In the genomic region with DNA sequence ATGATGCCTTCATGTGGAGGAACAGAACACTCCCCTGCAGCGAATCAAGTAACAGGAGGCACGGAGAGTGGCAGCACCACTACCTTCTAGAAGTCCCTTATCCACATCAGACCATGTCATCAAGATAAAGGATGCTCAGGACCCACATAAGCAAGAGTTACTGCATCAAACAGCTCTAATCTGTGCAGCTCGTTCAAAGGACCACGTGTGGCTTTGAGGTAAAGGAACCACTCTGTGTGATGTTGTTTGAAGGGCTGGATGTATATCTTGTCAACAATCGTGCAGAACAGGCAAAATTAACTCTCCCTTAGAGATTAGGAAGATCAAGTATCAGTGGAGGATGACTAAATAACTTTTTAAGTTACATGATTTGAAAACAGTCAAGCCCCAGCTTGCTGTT, we compare ENCODE assay signal across 30 mouse cellular contexts.
"Had no signal": no experiment of that assay in that cellular context is flagged by ENCODE, and none has a peak within 500 bp of the region (broad histone marks: within the 10 kb centered on the region; RNA-seq: fewer than 3 reads in every experiment).

No protein-coding gene starts in this region.

- H3K4me1 ChIP-seq: liver, embryonic 12.5 days; liver, embryonic 15.5 days; lung, embryonic 15.5 days; midbrain, embryonic 10.5 days; midbrain, embryonic 12.5 days; midbrain, embryonic 13.5 days; midbrain, embryonic 15.5 days had no signal

- H3K4me3 ChIP-seq: limb, embryonic 10.5 days; limb, embryonic 12.5 days; limb, embryonic 13.5 days; limb, embryonic 15.5 days; liver, embryonic 12.5 days; liver, embryonic 13.5 days; liver, embryonic 15.5 days; lung, embryonic 15.5 days; megakaryocyte, embryonic 14.5 days; midbrain, embryonic 10.5 days; midbrain, embryonic 12.5 days; midbrain, embryonic 13.5 days; midbrain, embryonic 15.5 days; myocyte had no signal

- H3K4me2 ChIP-seq: limb, embryonic 12.5 days; limb, embryonic 13.5 days; limb, embryonic 15.5 days; liver, embryonic 11.5 days; liver, embryonic 12.5 days; liver, embryonic 13.5 days; liver, embryonic 15.5 days; lung, embryonic 14.5 days; lung, embryonic 15.5 days; midbrain, embryonic 11.5 days; midbrain, embryonic 12.5 days; midbrain, embryonic 13.5 days; midbrain, embryonic 15.5 days had no signal

- H3K27ac ChIP-seq: limb, embryonic 10.5 days; limb, embryonic 12.5 days; limb, embryonic 13.5 days; limb, embryonic 15.5 days; liver, embryonic 12.5 days; liver, embryonic 13.5 days; liver, embryonic 14.5 days; liver, embryonic 15.5 days; lung, embryonic 15.5 days; midbrain, embryonic 10.5 days; midbrain, embryonic 12.5 days; midbrain, embryonic 13.5 days; midbrain, embryonic 15.5 days had no signal

- H3K9me3 ChIP-seq: limb, embryonic 10.5 days; limb, embryonic 12.5 days; limb, embryonic 13.5 days; limb, embryonic 15.5 days; liver, embryonic 12.5 days; liver, embryonic 13.5 days; liver, embryonic 15.5 days; lung, embryonic 15.5 days; midbrain, embryonic 10.5 days; midbrain, embryonic 12.5 days; midbrain, embryonic 15.5 days had no signal

- DNase-seq: left cerebral cortex, postnatal 4 days; liver; liver, embryonic 13.5 days; liver, postnatal 0 days; lung, adult 18-20 months; lung, adult 2 months; lung, embryonic 14.5 days; lung, postnatal 10 days; lung, postnatal 14 days; lung, postnatal 36 days; lung, postnatal 4 days; midbrain, embryonic 14.5 days had no signal

- H3K9ac ChIP-seq: limb, embryonic 12.5 days; limb, embryonic 13.5 days; limb, embryonic 15.5 days; liver, embryonic 12.5 days; liver, embryonic 13.5 days; liver, embryonic 14.5 days; liver, embryonic 15.5 days; liver, postnatal 0 days; lung, embryonic 14.5 days; lung, embryonic 15.5 days; midbrain, embryonic 12.5 days; midbrain, embryonic 13.5 days; midbrain, embryonic 15.5 days had no signal

- H3K36me3 ChIP-seq: limb, embryonic 10.5 days; limb, embryonic 12.5 days; limb, embryonic 13.5 days; limb, embryonic 15.5 days; liver, embryonic 12.5 days; liver, embryonic 13.5 days; liver, embryonic 15.5 days; lung, embryonic 15.5 days; midbrain, embryonic 10.5 days; midbrain, embryonic 12.5 days; midbrain, embryonic 13.5 days; midbrain, embryonic 15.5 days had no signal

- ATAC-seq: liver, embryonic 12.5 days; liver, postnatal 0 days; lung, postnatal 0 days; midbrain, embryonic 13.5 days; midbrain, embryonic 15.5 days; midbrain, embryonic 16.5 days had no signal

- H3K27me3 ChIP-seq: limb, embryonic 12.5 days; limb, embryonic 13.5 days; limb, embryonic 15.5 days; liver, embryonic 12.5 days; liver, embryonic 13.5 days; liver, embryonic 15.5 days; lung, embryonic 15.5 days; megakaryocyte, embryonic 14.5 days; midbrain, embryonic 12.5 days; midbrain, embryonic 13.5 days; midbrain, embryonic 15.5 days had no signal
